Mouse (Mus musculus): Measurements from ENCODE around the gene Snx15. TPM values are rescaled to one million over a fixed set of nuclear protein-coding genes. Genes with fewer than 3 reads are reported as not detected.

Gene Snx15
- polyA plus RNA-seq (2012; rRNA removed): 37.2 and 41.0 TPM in 2 replicates

GRCm38 (mm10) chr19:6127760-6128341, at the start of gene Snx15:
Gene Snx15, minus strand, starts transcription at chr19:6128304.

GRCm38 (mm10) chr19:6141394-6141749, 13.3 kb upstream of the Snx15 start, which contains the start of gene Arl2:
Gene Arl2, minus strand, starts transcription at chr19:6141548.

GRCm38 (mm10) chr19:6140678-6141393, 12.7 kb upstream of the Snx15 start, which contains the start of gene Batf2:
Gene Batf2, plus strand, starts transcription at chr19:6140983.

GRCm38 (mm10) chr19:6117986-6118676, 10.0 kb downstream of the Snx15 start, which contains the start of gene Sac3d1:
Gene Sac3d1, minus strand, starts transcription at chr19:6118650.

GRCm38 (mm10) chr19:6105586-6105985, 22.5 kb downstream of the Snx15 start, which contains the start of gene Naaladl1:
Gene Naaladl1, plus strand, starts transcription at chr19:6105782.

GRCm38 (mm10) chr19:6094119-6094518, 34.0 kb downstream of the Snx15 start, which contains the start of gene AC131692.1:
Gene AC131692.1, plus strand, starts transcription at chr19:6094419.

GRCm38 (mm10) chr19:6084478-6085248, 43.4 kb downstream of the Snx15 start, which contains the start of the genes Zfpl1 and Cdca5:
Gene Zfpl1, minus strand, starts transcription at chr19:6084956.
Gene Cdca5, plus strand, starts transcription at chr19:6084983.

GRCm38 (mm10) chr19:6082156-6082555, 45.9 kb downstream of the Snx15 start, which contains the start of gene Gm28374:
Gene Gm28374, minus strand, starts transcription at chr19:6082256.

GRCm38 (mm10) chr19:6079983-6080480, 48.1 kb downstream of the Snx15 start, which contains the start of gene Tmem262:
Gene Tmem262, plus strand, starts transcription at chr19:6080033.

GRCm38 (mm10) chr19:6076564-6077393, 51.3 kb downstream of the Snx15 start, which contains the start of gene Vps51:
Gene Vps51, minus strand, starts transcription at chr19:6077231.

Other genes starting within 250 kb of the Snx15 start
- gene Tigd3, start 234.2 kb downstream of the Snx15 start, polyA plus RNA-seq (2012; rRNA removed): 2.2 and 2.7 TPM in 2 replicates
- 31.1 and 35.5 TPM in 2 replicates for gene Dpf2, start 215.3 kb downstream of the Snx15 start, polyA plus RNA-seq (2012; rRNA removed)
- gene Cdc42ep2, start 203.5 kb downstream of the Snx15 start, polyA plus RNA-seq (2012; rRNA removed): 2.2 and 2.3 TPM in 2 replicates
- gene Pola2, start 164.1 kb downstream of the Snx15 start, polyA plus RNA-seq (2012; rRNA removed): 55.8 and 62.7 TPM in 2 replicates
- not detected in 2 replicates for gene Slc22a20, start 142.2 kb downstream of the Snx15 start, polyA plus RNA-seq (2012; rRNA removed)
- 24.8 and 29.9 TPM in 2 replicates for gene Capn1, start 112.4 kb downstream of the Snx15 start, polyA plus RNA-seq (2012; rRNA removed)
- 8.8 and 11.9 TPM in 2 replicates for gene Syvn1, start 81.7 kb downstream of the Snx15 start, polyA plus RNA-seq (2012; rRNA removed)
- 28.3 and 34.1 TPM in 2 replicates for gene Mrpl49, start 70.5 kb downstream of the Snx15 start, polyA plus RNA-seq (2012; rRNA removed)
- 961 and 1,008 TPM in 2 replicates for gene Fau, start 70.5 kb downstream of the Snx15 start, polyA plus RNA-seq (2012; rRNA removed)
- gene Znhit2, start 67.1 kb downstream of the Snx15 start, polyA plus RNA-seq (2012; rRNA removed): 13.5 and 15.6 TPM in 2 replicates
- 29.2 and 36.4 TPM in 2 replicates for gene Tm7sf2, start 59.9 kb downstream of the Snx15 start, polyA plus RNA-seq (2012; rRNA removed)
- gene Vps51, start 51.1 kb downstream of the Snx15 start, polyA plus RNA-seq (2012; rRNA removed): 20.8 and 25.0 TPM in 2 replicates
- 0.06 TPM in 1 of 2 replicates, not detected in the other for gene Tmem262, start 48.3 kb downstream of the Snx15 start, polyA plus RNA-seq (2012; rRNA removed)
- 0.17 and 0.19 TPM in 2 replicates for gene Gm28374, start 46.0 kb downstream of the Snx15 start, polyA plus RNA-seq (2012; rRNA removed)
- 17.3 and 21.2 TPM in 2 replicates for gene Zfpl1, start 43.3 kb downstream of the Snx15 start, polyA plus RNA-seq (2012; rRNA removed)
- 22.5 and 26.6 TPM in 2 replicates for gene Cdca5, start 43.3 kb downstream of the Snx15 start, polyA plus RNA-seq (2012; rRNA removed)
- 0.50 and 0.53 TPM in 2 replicates for gene AC131692.1, start 33.9 kb downstream of the Snx15 start, polyA plus RNA-seq (2012; rRNA removed)
- 4.2 and 4.4 TPM in 2 replicates for gene Naaladl1, start 22.5 kb downstream of the Snx15 start, polyA plus RNA-seq (2012; rRNA removed)
- gene Sac3d1, start 9.7 kb downstream of the Snx15 start, polyA plus RNA-seq (2012; rRNA removed): 15.7 and 17.5 TPM in 2 replicates
- gene Batf2, start 12.7 kb upstream of the Snx15 start, polyA plus RNA-seq (2012; rRNA removed): 0.27 and 0.37 TPM in 2 replicates
- gene Arl2, start 13.2 kb upstream of the Snx15 start, polyA plus RNA-seq (2012; rRNA removed): 22.1 and 23.4 TPM in 2 replicates
- not detected in 2 replicates for gene Majin, start 56.1 kb upstream of the Snx15 start, polyA plus RNA-seq (2012; rRNA removed)
- gene Gpha2, start 98.1 kb upstream of the Snx15 start, polyA plus RNA-seq (2012; rRNA removed): 0.07 and 0.08 TPM in 2 replicates
- 2.7 and 2.8 TPM in 2 replicates for gene Ppp2r5b, start 107.6 kb upstream of the Snx15 start, polyA plus RNA-seq (2012; rRNA removed)
- gene Atg2a, start 113.4 kb upstream of the Snx15 start, polyA plus RNA-seq (2012; rRNA removed): 4.1 and 5.0 TPM in 2 replicates
- gene Ehd1, start 148.4 kb upstream of the Snx15 start, polyA plus RNA-seq (2012; rRNA removed): 64.9 and 71.3 TPM in 2 replicates
- 2.0 TPM in 2 replicates for gene Cdc42bpg, start 178.2 kb upstream of the Snx15 start, polyA plus RNA-seq (2012; rRNA removed)
- gene Men1, start 206.7 kb upstream of the Snx15 start, polyA plus RNA-seq (2012; rRNA removed): 16.2 and 19.2 TPM in 2 replicates
- gene Map4k2, start 212.8 kb upstream of the Snx15 start, polyA plus RNA-seq (2012; rRNA removed): 13.7 and 16.5 TPM in 2 replicates
- 48.0 and 61.2 TPM in 2 replicates for gene Sf1, start 235.4 kb upstream of the Snx15 start, polyA plus RNA-seq (2012; rRNA removed)